Mouse (Mus musculus): ENCODE measurements around the gene Tmem63c. TPM values are rescaled to one million over a fixed set of nuclear protein-coding genes. Genes with fewer than 3 reads are reported as not detected.

Tmem63c gene
- 0.29 TPM for polyA plus RNA-seq (2017; shearing (Covaris generic))

GRCm38 (mm10) chr12:87021040-87021439 is at the start of gene Tmem63c:
TSS of gene Tmem63c (plus strand) at chr12:87021340.

GRCm38 (mm10) chr12:86989890-86990754 is 31.0 kb upstream of the Tmem63c start, which contains the start of gene Zdhhc22:
TSS of gene Zdhhc22 (minus strand) at chr12:86990430.

GRCm38 (mm10) chr12:87102165-87102631 is 81.1 kb downstream of the Tmem63c start, which contains the start of gene Ngb:
TSS of gene Ngb (minus strand) at chr12:87102539.

Other genes with a start within 250 kb of the Tmem63c start
- gene Irf2bpl, start 136.5 kb upstream of the Tmem63c start, polyA plus RNA-seq (2017; shearing (Covaris generic)) = 101 TPM
- gene Cipc, start 74.3 kb upstream of the Tmem63c start, polyA plus RNA-seq (2017; shearing (Covaris generic)) = 81.2 TPM
- gene Zdhhc22, start 30.9 kb upstream of the Tmem63c start, polyA plus RNA-seq (2017; shearing (Covaris generic)) = 0.79 TPM
- gene Ngb, start 81.2 kb downstream of the Tmem63c start, polyA plus RNA-seq (2017; shearing (Covaris generic)) = not detected
- 7.7 TPM for gene Gstz1, start 125.8 kb downstream of the Tmem63c start, polyA plus RNA-seq (2017; shearing (Covaris generic))
- 4.3 TPM for gene Pomt2, start 126.6 kb downstream of the Tmem63c start, polyA plus RNA-seq (2017; shearing (Covaris generic))
- 2.4 TPM for gene Samd15, start 178.4 kb downstream of the Tmem63c start, polyA plus RNA-seq (2017; shearing (Covaris generic))
- gene Tmed8, start 179.1 kb downstream of the Tmem63c start, polyA plus RNA-seq (2017; shearing (Covaris generic)) = 7.9 TPM
- gene Noxred1, start 217.4 kb downstream of the Tmem63c start, polyA plus RNA-seq (2017; shearing (Covaris generic)) = 0.45 TPM
- gene Vipas39, start 244.9 kb downstream of the Tmem63c start, polyA plus RNA-seq (2017; shearing (Covaris generic)) = 19.8 TPM
- gene Ahsa1, start 245.1 kb downstream of the Tmem63c start, polyA plus RNA-seq (2017; shearing (Covaris generic)) = 153 TPM